Mouse (Mus musculus) hindbrain, embryonic 14.5 days (tissue): ENCODE measurements around the gene Pcsk6. TPM values are rescaled to one million over a fixed set of nuclear protein-coding genes. Genes with fewer than 3 reads are reported as not detected.

Experiments
- ATAC-seq: fragments of 200-750 bp; cut with Nextera tagmentation; 2 replicates; pipeline ENCODE4 v1.8.0; 2017; ENCODE audit warnings: moderate number of reproducible peaks, mild to moderate bottlenecking, moderate TSS enrichment, moderate library complexity; ENCODE audit not compliant: low FRiP score
- DNase-seq: peaks from one replicate; pipeline ENCODE4 v3.0.0-alpha.2; 2015; ENCODE audit warnings: low spot score
- H3K27ac ChIP-seq: fragments of 300-500 bp; sonication (generic); 2 replicates; pipeline ENCODE4 v1.5.1; 2014; ENCODE audit warnings: mild to moderate bottlenecking, moderate library complexity
- H3K27me3 ChIP-seq: fragments of 300-500 bp; sonication (generic); 2 replicates; pipeline ENCODE4 v1.6.1; 2014; ENCODE audit warnings: mild to moderate bottlenecking, low read length, mixed read lengths; ENCODE audit not compliant: control insufficient read depth, insufficient read depth
- H3K36me3 ChIP-seq: fragments of 300-500 bp; sonication (generic); replicated peaks from 2 replicates; pipeline ENCODE4 v1.6.1; 2014; ENCODE audit not compliant: control insufficient read depth, insufficient read depth
- H3K4me1 ChIP-seq: fragments of 300-500 bp; sonication (generic); replicated peaks from 2 replicates; pipeline ENCODE4 v1.6.1; 2014; ENCODE audit warnings: antibody characterized with exemption, low read length, mixed read lengths; ENCODE audit not compliant: control insufficient read depth, insufficient read depth
- H3K4me2 ChIP-seq: fragments of 300-500 bp; sonication (generic); replicated peaks from 2 replicates; pipeline ENCODE4 v1.6.1; 2014; ENCODE audit warnings: mild to moderate bottlenecking, moderate library complexity
- H3K4me3 ChIP-seq: fragments of 300-500 bp; sonication (generic); replicated peaks from 2 replicates; pipeline ENCODE4 v1.5.1; 2014; ENCODE audit warnings: mild to moderate bottlenecking, low read length
- H3K9ac ChIP-seq: fragments of 300-500 bp; sonication (generic); 2 replicates; pipeline ENCODE4 v1.6.1; 2014
- H3K9me3 ChIP-seq: fragments of 300-500 bp; sonication (generic); 2 replicates; pipeline ENCODE4 v1.6.1; 2016; ENCODE audit warnings: low read length; ENCODE audit not compliant: control insufficient read depth
- WGBS: fragments of 180-500 bp; shearing (Covaris S2); extraction: QIAGEN DNeasy Blood & Tissue Kit; methylation state at CpG from one replicate; pipeline ENCODE4 v1.1.7; 2014; 5-methylcytosine and 5-hydroxymethylcytosine counted together
- polyA plus RNA-seq: library from polyadenylated mRNA; unstranded; fragments of >200 nt; fragmentation: Nextera tagmentation; extraction: Ambion mirVana; gene quantifications from 2 replicates; pipeline ENCODE4 v1.2.1, GENCODE M21; 2014

Gene Pcsk6
- polyA plus RNA-seq, 1 experiment from 2014 or later: 1.9 TPM

GRCm38 (mm10) chr7:66001797-66002196 is 140.3 kb downstream of the Pcsk6 start:
- H3K9me3 ChIP-seq: peaks cover 11% of the 10 kb centered on the region
- no peaks in the 10 kb centered on the region for H3K4me1 ChIP-seq
- WGBS: 88% methylated on average over 3 of the region's 3 CpGs
- no peaks in the 10 kb centered on the region for H3K27me3 ChIP-seq
- H3K27ac ChIP-seq: no peak overlapping the region
- no peak for ATAC-seq
- no peak for DNase-seq
- H3K36me3 ChIP-seq: no peaks in the 10 kb centered on the region
- H3K4me2 ChIP-seq: no peak overlapping the region
- no peak overlapping the region for H3K4me3 ChIP-seq
- H3K9ac ChIP-seq: no peak overlapping the region

- Histone ChIP-seq H3K4me2 (no peak overlapping the region), H3K27ac (no peak overlapping the region), H3K27me3 (no peaks in the 10 kb centered on the region), H3K4me1 (no peaks in the 10 kb centered on the region), H3K9me3 (peaks cover 6% of the 10 kb centered on the region; the same call in 1 of the 2 replicates), H3K36me3 (no peaks in the 10 kb centered on the region), H3K9ac (no peak overlapping the region), H3K4me3 (no peak overlapping the region)
- DNase-seq (no peak), ATAC-seq (no peak)
- 89% methylated on average over 5 of the region's 5 CpGs for WGBS
Observed at GRCm38 (mm10) chr7:66003447-66003846, 141.9 kb downstream of the Pcsk6 start.

GRCm38 (mm10) chr7:66003865-66004638 is 142.5 kb downstream of the Pcsk6 start:
- H3K4me2 ChIP-seq: no peak overlapping the region
- ATAC-seq (no peak), DNase-seq (no peak)
- H3K27me3 ChIP-seq: no peaks in the 10 kb centered on the region
- 70% methylated on average over 13 of the region's 13 CpGs for WGBS
- no peak overlapping the region for H3K27ac ChIP-seq
- peaks cover 1% of the 10 kb centered on the region; the same call in 1 of the 2 replicates for H3K9me3 ChIP-seq
- no peaks in the 10 kb centered on the region for H3K4me1 ChIP-seq
- H3K4me3 ChIP-seq: no peak overlapping the region
- H3K9ac ChIP-seq: no peak overlapping the region
- H3K36me3 ChIP-seq: no peaks in the 10 kb centered on the region

GRCm38 (mm10) chr7:66005066-66005465 is 143.5 kb downstream of the Pcsk6 start:
- ATAC-seq: no peak
- Histone ChIP-seq H3K4me2 (no peak overlapping the region), H3K36me3 (no peaks in the 10 kb centered on the region), H3K4me3 (no peak overlapping the region), H3K4me1 (no peaks in the 10 kb centered on the region), H3K9ac (no peak overlapping the region), H3K9me3 (no peaks in the 10 kb centered on the region), H3K27ac (no peak overlapping the region), H3K27me3 (no peaks in the 10 kb centered on the region)
- 91% methylated on average over 10 of the region's 10 CpGs for WGBS
- DNase-seq: no peak

GRCm38 (mm10) chr7:66008161-66008891 is 146.8 kb downstream of the Pcsk6 start:
- H3K9me3 ChIP-seq: no peaks in the 10 kb centered on the region
- H3K36me3 ChIP-seq: no peaks in the 10 kb centered on the region
- H3K4me1 ChIP-seq: no peaks in the 10 kb centered on the region
- no peak overlapping the region for H3K4me2 ChIP-seq
- H3K27me3 ChIP-seq: no peaks in the 10 kb centered on the region
- DNase-seq (no peak), ATAC-seq (no peak)
- H3K27ac ChIP-seq: no peak overlapping the region
- WGBS: 89% methylated on average over 11 of the region's 11 CpGs
- H3K4me3 ChIP-seq: no peak overlapping the region
- H3K9ac ChIP-seq: no peak overlapping the region

GRCm38 (mm10) chr7:66008892-66009273 is 147.3 kb downstream of the Pcsk6 start:
- Histone ChIP-seq H3K4me3 (no peak overlapping the region), H3K36me3 (no peaks in the 10 kb centered on the region), H3K9ac (no peak overlapping the region), H3K27me3 (no peaks in the 10 kb centered on the region), H3K27ac (no peak overlapping the region), H3K9me3 (no peaks in the 10 kb centered on the region), H3K4me2 (no peak overlapping the region), H3K4me1 (no peaks in the 10 kb centered on the region)
- ATAC-seq (no peak), DNase-seq (no peak)
- WGBS: 80% methylated on average over 16 of the region's 16 CpGs

- Histone ChIP-seq H3K27me3 (no peaks in the 10 kb centered on the region), H3K4me1 (no peaks in the 10 kb centered on the region), H3K9ac (no peak overlapping the region), H3K4me3 (no peak overlapping the region), H3K9me3 (no peaks in the 10 kb centered on the region), H3K36me3 (no peaks in the 10 kb centered on the region), H3K4me2 (no peak overlapping the region), H3K27ac (no peak overlapping the region)
- WGBS: 77% methylated on average over 6 of the region's 6 CpGs
- DNase-seq: no peak
- no peak for ATAC-seq
Observed at GRCm38 (mm10) chr7:66010518-66010917, 149.0 kb downstream of the Pcsk6 start.

- DNase-seq: no peak
- 87% methylated on average over 2 of the region's 2 CpGs for WGBS
- Histone ChIP-seq H3K27me3 (no peaks in the 10 kb centered on the region), H3K9me3 (no peaks in the 10 kb centered on the region), H3K27ac (no peak overlapping the region), H3K36me3 (no peaks in the 10 kb centered on the region), H3K9ac (no peak overlapping the region), H3K4me3 (no peak overlapping the region), H3K4me1 (no peaks in the 10 kb centered on the region), H3K4me2 (no peak overlapping the region)
- ATAC-seq: peak; percentile 34; the same call in 1 of the 2 replicates
Observed at GRCm38 (mm10) chr7:66027747-66028146, 166.2 kb downstream of the Pcsk6 start.

- ATAC-seq: no peak
- no peak overlapping the region for H3K4me3 ChIP-seq
- H3K27me3 ChIP-seq: no peaks in the 10 kb centered on the region
- no peak for DNase-seq
- no peaks in the 10 kb centered on the region for H3K4me1 ChIP-seq
- H3K36me3 ChIP-seq: no peaks in the 10 kb centered on the region
- no peak overlapping the region for H3K4me2 ChIP-seq
- no peaks in the 10 kb centered on the region for H3K9me3 ChIP-seq
- H3K9ac ChIP-seq: no peak overlapping the region
- WGBS: 40% methylated on average over 6 of the region's 6 CpGs
- H3K27ac ChIP-seq: no peak overlapping the region
Observed at GRCm38 (mm10) chr7:66028766-66029512, 167.4 kb downstream of the Pcsk6 start.
